Mouse (Mus musculus) ES-Bruce4 (cell line): Measurements from ENCODE around the gene Fam184b. TPM values are rescaled to one million over a fixed set of nuclear protein-coding genes. Genes with fewer than 3 reads are reported as not detected.

Experiments
- H3K27ac ChIP-seq: 2 replicates; pipeline ENCODE4 v1.5.1; 2012; ENCODE audit warnings: low read length, inconsistent platforms; ENCODE audit not compliant: insufficient read depth
- H3K27me3 ChIP-seq: 2 replicates; pipeline ENCODE4 v1.6.1; 2012; ENCODE audit warnings: mild to moderate bottlenecking, low read length, inconsistent platforms; ENCODE audit not compliant: control insufficient read depth, poor library complexity, insufficient read depth, severe bottlenecking
- H3K36me3 ChIP-seq: 2 replicates; pipeline ENCODE4 v1.6.1; 2012; ENCODE audit warnings: inconsistent platforms, mild to moderate bottlenecking, low read length, moderate library complexity; ENCODE audit not compliant: control insufficient read depth, poor library complexity, insufficient read depth, severe bottlenecking
- H3K4me1 ChIP-seq: one replicate; pipeline ENCODE4 v1.8.1; 2011; ENCODE audit warnings: low read length; ENCODE audit not compliant: control insufficient read depth, insufficient read depth
- H3K4me3 ChIP-seq: 2 replicates; pipeline ENCODE4 v1.5.1; 2011; ENCODE audit warnings: low read depth, mild to moderate bottlenecking, low read length
- H3K9ac ChIP-seq: 2 replicates; pipeline ENCODE4 v1.6.1; 2012; ENCODE audit warnings: low read depth, mild to moderate bottlenecking, inconsistent platforms; ENCODE audit not compliant: poor library complexity, severe bottlenecking
- H3K9me3 ChIP-seq: replicated peaks from 2 replicates; pipeline ENCODE4 v1.6.1; 2012; ENCODE audit warnings: mild to moderate bottlenecking, low read length, inconsistent platforms; ENCODE audit not compliant: control insufficient read depth, poor library complexity, insufficient read depth, severe bottlenecking
- CTCF ChIP-seq: IDR thresholded peaks from one replicate; pipeline ENCODE4 v1.8.1; 2011; ENCODE audit warnings: low read depth, low read length
- EP300 ChIP-seq: IDR thresholded peaks from 2 replicates; pipeline ENCODE4 v1.6.1; 2011; ENCODE audit warnings: low read depth, low read length; ENCODE audit not compliant: insufficient read depth
- POLR2A ChIP-seq: IDR thresholded peaks from one replicate; pipeline ENCODE4 v1.8.1; 2011; ENCODE audit warnings: low read length; ENCODE audit not compliant: insufficient read depth
- polyA plus RNA-seq: library from polyadenylated mRNA; stranded (reverse); fragments of >200 nt; gene quantifications from 2 replicates; pipeline ENCODE4 v1.2.4, GENCODE M21; 2011; ENCODE audit warnings: low read depth; ENCODE audit not compliant: missing spikeins, insufficient read depth, insufficient read length

Gene Fam184b
- polyA plus RNA-seq, 1 experiment: not detected

- no peak overlapping the region for H3K4me3 ChIP-seq
- H3K9ac ChIP-seq: no peak overlapping the region
- H3K27ac ChIP-seq: no peak overlapping the region
- no peaks in the 10 kb centered on the region for H3K36me3 ChIP-seq
- H3K4me1 ChIP-seq: no peaks in the 10 kb centered on the region
- no peaks in the 10 kb centered on the region for H3K9me3 ChIP-seq
- H3K27me3 ChIP-seq: no peaks in the 10 kb centered on the region; the same call in 1 of the 2 replicates
- no peak for TF ChIP-seq POLR2A
- no peak for TF ChIP-seq CTCF
- TF ChIP-seq EP300: no peak
Measured at GRCm38 (mm10) chr5:45564054-45564453, 75.4 kb downstream of the Fam184b start.

GRCm38 (mm10) chr5:45549586-45549985, 89.8 kb downstream of the Fam184b start:
- no peaks in the 10 kb centered on the region for H3K27me3 ChIP-seq
- H3K36me3 ChIP-seq: no peaks in the 10 kb centered on the region

GRCm38 (mm10) chr5:45543374-45543773, 96.0 kb downstream of the Fam184b start:
- no peaks in the 10 kb centered on the region for H3K36me3 ChIP-seq
- no peaks in the 10 kb centered on the region for H3K27me3 ChIP-seq
- TF ChIP-seq POLR2A (no peak), CTCF (no peak), EP300 (no peak)
- H3K4me1 ChIP-seq: no peaks in the 10 kb centered on the region
- no peak overlapping the region for H3K27ac ChIP-seq
- peaks cover 7% of the 10 kb centered on the region; the same call in 1 of the 2 replicates for H3K9me3 ChIP-seq
- H3K4me3 ChIP-seq: no peak overlapping the region
- no peak overlapping the region for H3K9ac ChIP-seq

More at GRCm38 (mm10) chr5:45549586-45549985, 89.8 kb downstream of the Fam184b start:
- no peak for TF ChIP-seq CTCF
- no peak for TF ChIP-seq EP300
- no peak for TF ChIP-seq POLR2A
- H3K27ac ChIP-seq: no peak overlapping the region
- H3K4me3 ChIP-seq: no peak overlapping the region
- H3K9ac ChIP-seq: no peak overlapping the region
- H3K4me1 ChIP-seq: no peaks in the 10 kb centered on the region
- H3K9me3 ChIP-seq: peaks cover 13% of the 10 kb centered on the region; the same call in 1 of the 2 replicates

- Histone ChIP-seq H3K4me1 (no peaks in the 10 kb centered on the region), H3K4me3 (no peak overlapping the region), H3K9ac (no peak overlapping the region), H3K27me3 (no peaks in the 10 kb centered on the region), H3K27ac (no peak overlapping the region), H3K36me3 (no peaks in the 10 kb centered on the region), H3K9me3 (no peaks in the 10 kb centered on the region)
- peak; percentile 77 for TF ChIP-seq CTCF
- TF ChIP-seq POLR2A: no peak
Measured at GRCm38 (mm10) chr5:45539502-45539901, 99.9 kb downstream of the Fam184b start.

GRCm38 (mm10) chr5:45535177-45535576, 104.2 kb downstream of the Fam184b start:
- no peak overlapping the region for H3K27ac ChIP-seq
- H3K4me1 ChIP-seq: no peaks in the 10 kb centered on the region
- H3K9ac ChIP-seq: no peak overlapping the region
- TF ChIP-seq CTCF (no peak), EP300 (no peak), POLR2A (no peak)
- no peak overlapping the region for H3K4me3 ChIP-seq
- no peaks in the 10 kb centered on the region for H3K36me3 ChIP-seq
- H3K27me3 ChIP-seq: no peaks in the 10 kb centered on the region
- H3K9me3 ChIP-seq: no peaks in the 10 kb centered on the region

- H3K27me3 ChIP-seq: no peaks in the 10 kb centered on the region
- no peaks in the 10 kb centered on the region for H3K36me3 ChIP-seq
- TF ChIP-seq CTCF (peak; percentile 68), POLR2A (no peak), EP300 (no peak)
- H3K27ac ChIP-seq: no peak overlapping the region
- H3K9me3 ChIP-seq: no peaks in the 10 kb centered on the region
- peak overlapping the region; percentile 54 for H3K4me3 ChIP-seq
- no peak overlapping the region for H3K9ac ChIP-seq
- no peaks in the 10 kb centered on the region for H3K4me1 ChIP-seq
Measured at GRCm38 (mm10) chr5:45534319-45535098, 104.9 kb downstream of the Fam184b start.
